ENCODE assay signal across 14 mouse cellular contexts in genomic region chr8:4355455-4355854, GRCm38 (mm10).
"Had no signal": no experiment of that assay in that cellular context is flagged by ENCODE, and none has a peak within 500 bp of the region (broad histone marks: within the 10 kb centered on the region; RNA-seq: fewer than 3 reads in every experiment).

No protein-coding gene starts in this region.

- H3K9ac ChIP-seq: lung, embryonic 14.5 days; midbrain, embryonic 12.5 days; midbrain, embryonic 15.5 days; neural tube, embryonic 12.5 days; stomach, embryonic 15.5 days had no signal

- H3K4me2 ChIP-seq: lung, embryonic 14.5 days; midbrain, embryonic 12.5 days; midbrain, embryonic 15.5 days; neural tube, embryonic 12.5 days; stomach, embryonic 15.5 days had no signal

- H3K27me3 ChIP-seq: midbrain, embryonic 12.5 days; midbrain, embryonic 15.5 days; neural tube, embryonic 12.5 days; stomach, embryonic 15.5 days had no signal

- H3K4me3 ChIP-seq: midbrain, embryonic 10.5 days; midbrain, embryonic 12.5 days; midbrain, embryonic 15.5 days; neural tube, embryonic 12.5 days; stomach, embryonic 15.5 days had no signal

- DNase-seq: lung, adult 18-20 months; lung, embryonic 14.5 days; lung, postnatal 10 days; lung, postnatal 4 days; right cerebral cortex, postnatal 14 days; thymus, adult 18-20 months; thymus, postnatal 14 days; thymus, postnatal 36 days had no signal

- H3K36me3 ChIP-seq: midbrain, embryonic 10.5 days; midbrain, embryonic 12.5 days; midbrain, embryonic 15.5 days; neural tube, embryonic 12.5 days; stomach, embryonic 15.5 days had no signal

- H3K4me1 ChIP-seq: midbrain, embryonic 10.5 days; midbrain, embryonic 12.5 days; midbrain, embryonic 15.5 days; neural tube, embryonic 12.5 days; stomach, embryonic 15.5 days had no signal

- H3K9me3 ChIP-seq: midbrain, embryonic 10.5 days; midbrain, embryonic 12.5 days; midbrain, embryonic 15.5 days; neural tube, embryonic 12.5 days; stomach, embryonic 15.5 days had no signal

- ATAC-seq: midbrain, embryonic 15.5 days had no signal

- H3K27ac ChIP-seq: midbrain, embryonic 10.5 days; midbrain, embryonic 12.5 days; midbrain, embryonic 15.5 days; neural tube, embryonic 12.5 days; stomach, embryonic 15.5 days; stomach, postnatal 0 days had no signal
